Mouse (Mus musculus): Measurements from ENCODE around the gene Sox5.

The Sox5 gene

DNA sequence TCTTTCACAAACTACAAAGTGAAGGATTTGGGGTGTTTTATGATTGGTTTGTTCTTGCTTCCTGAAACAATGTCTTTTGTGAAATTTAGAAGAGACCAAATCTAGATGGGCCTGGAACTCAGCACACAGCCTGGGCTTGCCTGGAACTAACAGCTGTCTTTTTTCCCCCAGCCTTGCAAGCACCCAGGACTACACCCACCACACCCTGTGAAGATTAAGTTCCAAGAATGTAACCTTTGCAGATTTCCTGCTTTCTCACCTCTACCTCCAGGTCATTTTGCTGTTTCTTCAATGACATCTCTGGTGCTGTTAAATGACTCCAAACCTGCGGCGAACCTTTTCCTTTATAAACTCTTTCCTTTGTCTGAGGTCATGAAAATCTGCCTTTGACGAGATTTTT lies 455.0 kb downstream of the Sox5 start:
- DNase-seq (ENCODE audit: low spot score): no peak

GRCm38 (mm10) chr6:144323372-144323771 lies 458.4 kb downstream of the Sox5 start:
- DNase-seq (ENCODE audit: low spot score): no peak

- no peak for DNase-seq (ENCODE audit: low spot score)
Measured at GRCm38 (mm10) chr6:144322297-144323047, 459.3 kb downstream of the Sox5 start.

GRCm38 (mm10) chr6:144320327-144320726 lies 461.4 kb downstream of the Sox5 start:
- no peak for DNase-seq (ENCODE audit: low spot score)

DNA sequence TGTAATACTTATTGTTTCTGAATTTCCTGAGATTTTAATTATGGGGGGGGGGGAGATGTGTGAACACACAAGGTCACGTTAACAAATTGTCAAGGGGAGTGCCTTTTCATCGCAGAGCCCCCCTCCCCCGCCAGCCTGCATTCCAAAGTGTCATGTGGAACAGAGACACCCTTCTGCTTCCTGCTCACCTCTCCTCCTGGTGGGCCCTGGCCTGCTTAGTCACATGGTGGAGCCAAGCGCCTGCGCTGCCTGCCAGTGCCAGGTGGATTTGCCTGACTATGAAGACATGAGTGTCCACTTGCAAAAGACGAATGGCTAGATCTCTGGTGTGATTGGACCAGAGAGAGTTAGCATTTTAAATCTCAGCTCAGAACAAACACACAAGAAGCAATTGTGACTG lies 462.1 kb downstream of the Sox5 start:
- no peak for DNase-seq (ENCODE audit: low spot score)

DNA sequence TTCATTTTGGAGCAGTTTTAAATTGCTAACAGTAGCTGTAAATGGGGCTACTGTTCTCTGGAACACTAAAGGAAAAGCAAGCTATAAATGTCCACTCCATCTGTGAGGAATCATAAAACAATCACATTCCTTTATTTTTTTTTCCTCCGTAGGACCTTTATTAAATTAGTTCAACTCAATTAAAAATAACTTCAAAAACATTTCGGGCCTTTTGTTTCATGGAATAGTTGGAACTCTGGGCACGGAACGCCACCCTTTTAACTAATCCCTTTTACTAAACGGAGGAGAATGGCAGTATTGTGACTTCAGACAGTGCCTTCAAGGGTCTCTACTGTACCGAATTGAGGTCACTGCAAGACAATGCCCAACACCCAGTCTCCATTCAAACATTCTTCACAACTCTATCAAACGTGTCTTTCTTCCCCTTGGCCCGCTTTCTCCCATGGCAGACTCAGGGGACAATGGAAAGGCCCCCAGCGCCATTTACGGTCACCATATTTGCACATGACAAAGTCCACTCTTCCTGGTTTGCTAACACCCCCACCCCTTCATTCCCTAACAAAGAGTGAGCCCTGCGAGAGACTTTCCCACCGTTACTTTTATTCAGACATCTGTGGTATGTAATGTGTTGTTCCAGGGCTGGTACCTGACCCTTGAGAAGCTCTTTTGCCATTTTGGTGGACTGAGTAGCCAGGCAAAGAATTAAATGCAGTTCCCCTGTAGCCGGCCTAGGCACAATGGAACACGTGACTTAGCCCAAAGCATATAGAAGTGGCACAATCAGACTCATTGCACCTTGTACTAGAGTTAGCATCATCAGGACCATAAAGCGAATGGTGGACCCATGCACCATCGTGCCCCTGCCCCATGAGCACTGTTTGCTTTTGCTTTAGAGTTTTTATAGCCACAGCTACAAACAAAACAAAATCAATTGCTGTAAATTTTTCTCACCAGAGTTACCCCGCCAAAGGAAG lies 468.7 kb downstream of the Sox5 start:
- DNase-seq (ENCODE audit: low spot score): no peak

- DNase-seq (ENCODE audit: low spot score): no peak
Measured at GRCm38 (mm10) chr6:144312282-144312780, 469.4 kb downstream of the Sox5 start.

- no peak for DNase-seq (ENCODE audit: low spot score)
Measured at GRCm38 (mm10) chr6:144311754-144312153, 470.0 kb downstream of the Sox5 start.

GRCm38 (mm10) chr6:144309171-144309570 lies 472.6 kb downstream of the Sox5 start:
- DNase-seq (ENCODE audit: low spot score): no peak

GRCm38 (mm10) chr6:144307551-144308149 lies 474.1 kb downstream of the Sox5 start:
- DNase-seq (ENCODE audit: low spot score): no peak

- DNase-seq (ENCODE audit: low spot score): no peak
Measured at GRCm38 (mm10) chr6:144302823-144303222, 479.0 kb downstream of the Sox5 start.

DNA sequence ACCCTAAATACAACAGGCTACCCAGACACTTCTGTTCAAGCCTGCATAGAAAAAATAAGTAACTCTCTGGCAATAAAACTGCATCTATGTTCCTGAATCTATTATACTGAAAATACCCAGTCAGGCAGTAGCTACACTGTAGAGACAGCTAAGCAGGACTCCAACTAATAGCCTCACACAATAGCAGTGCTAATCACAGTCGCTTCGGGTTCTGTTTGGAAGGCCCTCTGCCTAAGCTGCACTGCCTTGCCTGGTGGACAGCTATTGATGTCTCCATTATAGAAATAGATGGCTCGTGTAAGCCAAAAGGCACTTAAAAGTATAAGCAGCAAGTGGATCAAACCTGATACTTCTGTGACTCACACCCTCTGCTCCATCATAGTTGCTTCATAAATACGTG lies 480.7 kb downstream of the Sox5 start:
- no peak for DNase-seq (ENCODE audit: low spot score)

- DNase-seq (ENCODE audit: low spot score): no peak
Measured at GRCm38 (mm10) chr6:144299503-144299858, 482.3 kb downstream of the Sox5 start.

- no peak for DNase-seq (ENCODE audit: low spot score)
Measured at GRCm38 (mm10) chr6:144298641-144299502, 482.9 kb downstream of the Sox5 start.

- DNase-seq (ENCODE audit: low spot score): no peak
Measured at GRCm38 (mm10) chr6:144297846-144298245, 483.9 kb downstream of the Sox5 start.

DNA sequence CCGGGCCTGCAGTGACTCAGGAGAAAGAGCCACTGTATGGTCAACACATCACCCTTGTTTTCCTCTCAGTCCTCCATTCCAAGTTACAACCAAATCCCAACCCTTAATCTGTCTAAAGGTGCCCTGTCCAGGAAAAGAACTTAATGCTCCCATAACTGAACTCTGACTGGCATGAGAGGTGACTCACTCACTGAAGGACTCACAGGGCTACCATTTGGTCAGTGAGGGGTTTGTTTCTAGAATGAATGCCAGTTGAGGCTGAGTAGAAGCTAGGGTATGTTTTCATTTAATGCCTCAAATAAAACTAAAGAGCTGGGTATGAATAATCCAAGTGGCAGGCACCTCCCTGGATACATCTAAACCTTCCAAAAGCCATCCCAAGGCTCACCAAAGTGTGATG lies 484.6 kb downstream of the Sox5 start:
- no peak for DNase-seq (ENCODE audit: low spot score)

DNA sequence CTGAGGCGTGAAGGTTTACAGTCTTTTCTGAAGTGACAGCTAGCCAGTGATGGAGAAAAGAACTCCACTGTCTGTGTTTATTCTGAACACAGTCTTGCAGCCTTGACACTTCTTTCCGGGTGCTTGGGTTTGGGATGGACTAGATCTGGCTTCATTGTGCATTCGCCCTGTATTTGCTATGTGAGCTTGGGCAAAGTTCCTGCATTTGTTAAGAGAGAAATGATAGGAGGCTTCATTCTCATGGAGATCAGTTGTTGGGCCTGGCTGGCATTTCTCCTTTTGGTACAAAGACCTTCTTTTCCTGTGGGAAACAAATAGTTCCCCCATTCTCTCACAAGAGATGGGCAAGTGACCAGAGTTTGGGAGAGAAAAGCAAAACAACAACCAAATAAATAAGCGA lies 490.3 kb downstream of the Sox5 start:
- no peak for DNase-seq (ENCODE audit: low spot score)

DNA sequence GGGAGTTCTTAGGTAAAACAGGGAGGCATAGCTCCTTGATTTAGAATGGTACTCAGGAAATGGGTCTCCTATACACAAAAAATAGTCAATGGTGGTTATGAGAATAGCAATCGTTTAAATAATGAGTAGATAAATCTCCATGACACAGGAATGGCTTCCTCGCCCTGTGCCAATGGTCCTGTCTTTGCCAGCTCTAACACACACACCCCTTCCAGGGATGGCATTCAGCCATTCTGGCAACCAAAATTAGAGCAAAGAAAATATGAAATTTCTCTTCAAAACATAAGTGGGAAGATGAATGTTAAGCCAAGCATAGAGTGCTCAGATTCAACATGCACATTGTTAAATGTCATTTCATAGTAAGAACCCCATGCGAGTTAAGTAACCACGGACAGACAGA lies 495.7 kb downstream of the Sox5 start:
- no peak for DNase-seq (ENCODE audit: low spot score)

- no peak for DNase-seq (ENCODE audit: low spot score)
Measured at GRCm38 (mm10) chr6:144283191-144283590, 498.6 kb downstream of the Sox5 start.

DNA sequence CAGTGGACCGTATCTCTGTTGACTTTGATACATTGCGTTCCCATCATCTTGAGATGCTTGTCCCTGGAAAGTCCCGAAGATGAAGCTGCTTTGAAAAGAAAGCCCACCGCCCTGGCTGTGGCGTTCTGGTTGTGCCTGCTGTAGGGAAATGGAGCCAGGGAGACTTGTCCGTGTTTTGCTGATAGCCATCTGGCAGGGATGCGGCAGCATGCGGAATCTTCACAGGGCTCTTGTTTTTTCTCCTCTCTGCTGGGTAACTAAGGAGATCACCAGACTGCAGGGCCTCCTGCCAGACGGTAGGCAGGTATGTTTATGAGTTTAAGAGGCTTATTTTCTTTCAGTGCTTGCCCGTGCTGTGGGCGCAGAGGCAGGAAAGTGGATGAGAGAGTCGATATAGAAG lies 499.0 kb downstream of the Sox5 start:
- DNase-seq (ENCODE audit: low spot score): no peak

GRCm38 (mm10) chr6:144281661-144282060 lies 500.1 kb downstream of the Sox5 start:
- no peak for DNase-seq (ENCODE audit: low spot score)
